Mouse (Mus musculus) adipose tissue, adult 10 weeks (tissue): ENCODE measurements around the gene Fyco1. TPM values are rescaled to one million over a fixed set of nuclear protein-coding genes. Genes with fewer than 3 reads are reported as not detected.

Experiments used
- polyA plus RNA-seq: library from polyadenylated mRNA; stranded (reverse); fragments of 350-450 nt; fragmentation: Illumina TruSeq; extraction: RNeasy Lipid Tissue Mini Kit (QIAGEN cat#74804); gene quantifications from one replicate; pipeline ENCODE4 v1.2.3, GENCODE M21; 2014; ENCODE audit warnings: low read depth, low replicate concordance

Fyco1 gene
- polyA plus RNA-seq: 30.4 TPM

GRCm38 (mm10) chr9:123851713-123852448, at the start of gene Fyco1:
Fyco1 (minus strand) TSS chr9:123851899.

GRCm38 (mm10) chr9:123861929-123862328, 10.2 kb upstream of the Fyco1 start, which contains the start of gene Xcr1:
Xcr1 (minus strand) TSS chr9:123862029.

GRCm38 (mm10) chr9:123806267-123806666, 45.4 kb downstream of the Fyco1 start, which contains the start of gene Cxcr6:
Cxcr6 (plus strand) TSS chr9:123806475.

Other genes with a start within 250 kb of the Fyco1 start
- 0.42 TPM for gene Slc6a20b, start 219.3 kb downstream of the Fyco1 start, polyA plus RNA-seq
- 0.15 TPM for gene Ccr9, start 173.5 kb downstream of the Fyco1 start, polyA plus RNA-seq
- gene Slc6a20a, start 173.0 kb downstream of the Fyco1 start, polyA plus RNA-seq: 2.1 TPM
- 39.8 TPM for gene Lztfl1, start 134.2 kb downstream of the Fyco1 start, polyA plus RNA-seq
- 1.6 TPM for gene Cxcr6, start 45.4 kb downstream of the Fyco1 start, polyA plus RNA-seq
- gene Xcr1, start 10.1 kb upstream of the Fyco1 start, polyA plus RNA-seq: 0.43 TPM
- 5.0 TPM for gene Ccr1, start 116.8 kb upstream of the Fyco1 start, polyA plus RNA-seq
- not detected for gene Ccr1l1, start 126.5 kb upstream of the Fyco1 start, polyA plus RNA-seq
- gene Ccr3, start 170.1 kb upstream of the Fyco1 start, polyA plus RNA-seq: 0.63 TPM